Mouse (Mus musculus) neural tube, embryonic 14.5 days (tissue): ENCODE results near the gene Tinf2. TPM values are rescaled to one million over a fixed set of nuclear protein-coding genes. Genes with fewer than 3 reads are reported as not detected.

Source experiments
- ATAC-seq: fragments of 200-750 bp; cut with Nextera tagmentation; 2 replicates; pipeline ENCODE4 v1.8.0; 2017; ENCODE audit warnings: low read depth, mild to moderate bottlenecking, moderate TSS enrichment, moderate library complexity
- H3K27ac ChIP-seq: fragments of 300-500 bp; sonication (generic); 2 replicates; pipeline ENCODE4 v1.5.1; 2014; ENCODE audit warnings: low read depth, mild to moderate bottlenecking, control low read depth, low read length, moderate library complexity, mixed read lengths
- H3K27me3 ChIP-seq: fragments of 300-500 bp; sonication (generic); 2 replicates; pipeline ENCODE4 v1.6.1; 2014; ENCODE audit warnings: low read length; ENCODE audit not compliant: control insufficient read depth, insufficient read depth
- H3K36me3 ChIP-seq: fragments of 300-500 bp; sonication (generic); 2 replicates; pipeline ENCODE4 v1.6.1; 2014; ENCODE audit warnings: low read length, mixed read lengths; ENCODE audit not compliant: control insufficient read depth, insufficient read depth
- H3K4me1 ChIP-seq: fragments of 300-500 bp; sonication (generic); 2 replicates; pipeline ENCODE4 v1.6.1; 2014; ENCODE audit warnings: low read length; ENCODE audit not compliant: control insufficient read depth, insufficient read depth
- H3K4me2 ChIP-seq: fragments of 300-500 bp; sonication (generic); 2 replicates; pipeline ENCODE4 v1.6.1; 2014; ENCODE audit warnings: mild to moderate bottlenecking, low read depth, low read length, control low read depth
- H3K4me3 ChIP-seq: fragments of 300-500 bp; sonication (generic); 2 replicates; pipeline ENCODE4 v1.5.1; 2014; ENCODE audit warnings: low read depth, low read length, control low read depth, mixed read lengths
- H3K9ac ChIP-seq: fragments of 300-500 bp; sonication (generic); replicated peaks from 2 replicates; pipeline ENCODE4 v1.6.1; 2014; ENCODE audit warnings: low read depth, mild to moderate bottlenecking, control low read depth, low read length, mixed read lengths
- H3K9me3 ChIP-seq: fragments of 300-500 bp; sonication (generic); 2 replicates; pipeline ENCODE4 v1.6.1; 2016; ENCODE audit warnings: low read length; ENCODE audit not compliant: control insufficient read depth
- WGBS: fragments of 180-500 bp; shearing (Covaris S2); extraction: QIAGEN DNeasy Blood & Tissue Kit; methylation state at CpG from one replicate; pipeline ENCODE4 v1.1.7; 2014; 5-methylcytosine and 5-hydroxymethylcytosine counted together
- polyA plus RNA-seq: library from polyadenylated mRNA; unstranded; fragments of >200 nt; fragmentation: Nextera tagmentation; extraction: Ambion mirVana; gene quantifications from 2 replicates; pipeline ENCODE4 v1.2.1, GENCODE M21; 2014

Gene Tinf2
- polyA plus RNA-seq, 1 experiment from 2014 or later = 28.6 TPM

- H3K4me3 ChIP-seq = peak overlapping the region; percentile 65
- WGBS = 11% methylated on average over 3 of the region's 3 CpGs
- H3K9ac ChIP-seq = peak overlapping the region; percentile 17; the same call in 1 of the 2 replicates
- H3K36me3 ChIP-seq = peaks cover 14% of the 10 kb centered on the region
- peaks cover 3% of the 10 kb centered on the region; the same call in 1 of the 2 replicates for H3K4me1 ChIP-seq
- H3K27me3 ChIP-seq = no peaks in the 10 kb centered on the region
- no peaks in the 10 kb centered on the region for H3K9me3 ChIP-seq
- ATAC-seq = peak; percentile 52
- H3K27ac ChIP-seq = peak overlapping the region; percentile 6; the same call in 1 of the 2 replicates
- peak overlapping the region; percentile 47 for H3K4me2 ChIP-seq
Observed at GRCm38 (mm10) chr14:55682118-55682493, 486 bp upstream of the Tinf2 start.

DNA sequence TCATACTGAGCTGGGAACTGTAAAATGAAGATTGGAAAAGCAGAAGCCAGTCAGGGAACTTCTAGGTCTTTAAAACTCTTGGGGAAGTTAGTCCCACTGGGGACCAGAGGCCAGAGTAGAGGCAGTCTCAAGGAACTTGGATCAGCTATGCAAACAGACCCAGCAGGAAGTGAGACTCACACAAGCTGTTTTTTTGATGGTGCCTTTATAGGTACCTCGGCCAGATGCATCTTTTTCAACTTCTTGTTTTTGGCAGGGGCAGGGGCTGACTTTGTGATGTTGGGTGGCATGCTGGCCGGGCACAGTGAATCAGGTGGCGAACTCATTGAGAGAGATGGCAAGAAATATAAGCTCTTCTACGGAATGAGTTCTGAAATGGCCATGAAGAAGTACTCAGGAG lies 4.0 kb downstream of the Tinf2 start:
- ATAC-seq = no peak
- 87% methylated on average over 4 of the region's 4 CpGs for WGBS

GRCm38 (mm10) chr14:55672741-55673060 lies 8.9 kb downstream of the Tinf2 start:
- 82% methylated on average over 7 of the region's 7 CpGs for WGBS
- peaks cover 12% of the 10 kb centered on the region for H3K4me1 ChIP-seq
- ATAC-seq = no peak
- no peaks in the 10 kb centered on the region for H3K27me3 ChIP-seq
- peak overlapping the region; percentile 57 for H3K4me2 ChIP-seq
- no peaks in the 10 kb centered on the region for H3K9me3 ChIP-seq
- H3K9ac ChIP-seq = no peak overlapping the region; the same call in 1 of the 2 replicates
- peak overlapping the region; percentile 67 for H3K4me3 ChIP-seq
- H3K27ac ChIP-seq = no peak overlapping the region
- H3K36me3 ChIP-seq = peaks cover 14% of the 10 kb centered on the region

More for the DNA sequence above, 4.0 kb downstream of the Tinf2 start:
- no peak overlapping the region for H3K4me3 ChIP-seq
- no peaks in the 10 kb centered on the region for H3K27me3 ChIP-seq
- peaks cover 24% of the 10 kb centered on the region for H3K36me3 ChIP-seq
- no peak overlapping the region for H3K9ac ChIP-seq
- H3K4me1 ChIP-seq = peaks cover 6% of the 10 kb centered on the region; the same call in 1 of the 2 replicates
- no peaks in the 10 kb centered on the region for H3K9me3 ChIP-seq
- no peak overlapping the region for H3K27ac ChIP-seq
- no peak overlapping the region for H3K4me2 ChIP-seq

GRCm38 (mm10) chr14:55671833-55672740 lies 9.5 kb downstream of the Tinf2 start, which contains the start of the genes Gmpr2 and Nedd8:
Gene Gmpr2, plus strand, starts transcription at chr14:55671941.
Gene Nedd8, minus strand, starts transcription at chr14:55672124.
- under 1% methylated on average over 38 of the region's 38 CpGs for WGBS
- peaks cover 12% of the 10 kb centered on the region for H3K4me1 ChIP-seq
- H3K4me2 ChIP-seq = peak within 1 kb of the TSS; percentile 57
- H3K36me3 ChIP-seq = peaks cover 10% of the 10 kb centered on the region
- no peaks in the 10 kb centered on the region for H3K9me3 ChIP-seq
- H3K27me3 ChIP-seq = no peaks in the 10 kb centered on the region
- H3K4me3 ChIP-seq = peak within 1 kb of the TSS; percentile 67
- peak within 1 kb of the TSS; percentile 59 for H3K9ac ChIP-seq
- peak; percentile 98 for ATAC-seq
- H3K27ac ChIP-seq = peak within 1 kb of the TSS; percentile 83

DNA sequence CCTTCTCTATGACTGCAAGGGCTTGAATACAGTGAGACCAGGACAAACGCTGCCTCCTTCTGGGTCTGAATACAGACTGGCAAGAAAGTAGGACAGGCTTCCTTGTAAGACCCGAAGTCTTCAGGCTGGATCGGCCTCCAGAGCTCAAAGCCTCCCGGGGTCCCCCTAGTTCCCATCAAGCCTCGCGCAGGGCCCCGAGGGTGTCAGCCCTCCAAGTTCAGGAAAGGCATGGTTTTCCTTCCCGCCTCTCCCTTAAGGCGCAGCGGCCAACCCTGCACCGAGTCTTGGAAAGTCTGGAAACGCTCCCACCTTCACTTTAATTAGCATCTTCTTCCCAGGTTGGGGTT lies 10.2 kb downstream of the Tinf2 start:
- H3K4me2 ChIP-seq = peak overlapping the region; percentile 57
- peak overlapping the region; percentile 59 for H3K9ac ChIP-seq
- peak; percentile 67 for ATAC-seq
- no peaks in the 10 kb centered on the region for H3K27me3 ChIP-seq
- peak overlapping the region; percentile 83 for H3K27ac ChIP-seq
- peaks cover 5% of the 10 kb centered on the region for H3K36me3 ChIP-seq
- H3K4me3 ChIP-seq = peak overlapping the region; percentile 67
- peaks cover 12% of the 10 kb centered on the region for H3K4me1 ChIP-seq
- WGBS = under 1% methylated on average over 12 of the region's 12 CpGs
- H3K9me3 ChIP-seq = no peaks in the 10 kb centered on the region

DNA sequence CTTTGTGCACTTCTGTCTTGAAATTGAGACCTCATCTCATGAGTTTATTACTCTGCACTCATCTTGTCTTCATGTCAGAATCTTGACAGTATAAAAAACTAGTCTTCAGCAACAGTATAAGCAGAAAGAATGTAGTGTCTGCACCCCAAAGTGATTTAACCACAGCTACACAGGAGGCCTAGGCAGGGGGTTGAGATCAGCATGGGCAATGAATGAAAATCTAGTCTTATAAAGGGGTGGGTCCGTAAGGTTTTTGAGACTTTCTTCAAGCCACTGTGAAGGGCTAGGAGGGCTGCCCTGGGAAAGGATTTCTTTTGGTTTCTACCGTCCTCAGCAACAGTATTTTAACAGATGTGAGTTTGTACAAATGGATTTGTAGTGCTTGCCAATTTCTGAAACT lies 21.0 kb downstream of the Tinf2 start:
- Histone ChIP-seq H3K27me3 (no peaks in the 10 kb centered on the region), H3K9me3 (no peaks in the 10 kb centered on the region), H3K9ac (no peak overlapping the region), H3K36me3 (peaks cover 14% of the 10 kb centered on the region), H3K4me2 (peak overlapping the region; percentile 42), H3K4me1 (peaks cover 9% of the 10 kb centered on the region; the same call in 1 of the 2 replicates), H3K27ac (no peak overlapping the region), H3K4me3 (peak overlapping the region; percentile 54)
- WGBS = 45% methylated on average over 2 of the region's 2 CpGs
- peak; percentile 10; the same call in 1 of the 2 replicates for ATAC-seq

- peaks cover 14% of the 10 kb centered on the region for H3K36me3 ChIP-seq
- ATAC-seq = peak; percentile 95
- H3K27ac ChIP-seq = peak within 1 kb of the TSS; percentile 76
- peak within 1 kb of the TSS; percentile 66 for H3K9ac ChIP-seq
- H3K9me3 ChIP-seq = no peaks in the 10 kb centered on the region
- under 1% methylated on average over 39 of the region's 39 CpGs for WGBS
- H3K4me2 ChIP-seq = peak within 1 kb of the TSS; percentile 42
- H3K27me3 ChIP-seq = no peaks in the 10 kb centered on the region
- H3K4me1 ChIP-seq = peaks cover 9% of the 10 kb centered on the region; the same call in 1 of the 2 replicates
- H3K4me3 ChIP-seq = peak within 1 kb of the TSS; percentile 54
Observed at GRCm38 (mm10) chr14:55659960-55660573, 21.6 kb downstream of the Tinf2 start, which contains the start of gene Mdp1. Gene Mdp1, minus strand, starts transcription at chr14:55660508.

GRCm38 (mm10) chr14:55658011-55658410 lies 23.6 kb downstream of the Tinf2 start:
- ATAC-seq = no peak
- no peaks in the 10 kb centered on the region for H3K9me3 ChIP-seq
- H3K4me1 ChIP-seq = peaks cover 9% of the 10 kb centered on the region; the same call in 1 of the 2 replicates
- WGBS = 96% methylated on average over 5 of the region's 5 CpGs
- H3K27me3 ChIP-seq = no peaks in the 10 kb centered on the region
- H3K4me2 ChIP-seq = no peak overlapping the region
- H3K4me3 ChIP-seq = no peak overlapping the region
- no peak overlapping the region for H3K9ac ChIP-seq
- H3K36me3 ChIP-seq = peaks cover 9% of the 10 kb centered on the region
- H3K27ac ChIP-seq = no peak overlapping the region

DNA sequence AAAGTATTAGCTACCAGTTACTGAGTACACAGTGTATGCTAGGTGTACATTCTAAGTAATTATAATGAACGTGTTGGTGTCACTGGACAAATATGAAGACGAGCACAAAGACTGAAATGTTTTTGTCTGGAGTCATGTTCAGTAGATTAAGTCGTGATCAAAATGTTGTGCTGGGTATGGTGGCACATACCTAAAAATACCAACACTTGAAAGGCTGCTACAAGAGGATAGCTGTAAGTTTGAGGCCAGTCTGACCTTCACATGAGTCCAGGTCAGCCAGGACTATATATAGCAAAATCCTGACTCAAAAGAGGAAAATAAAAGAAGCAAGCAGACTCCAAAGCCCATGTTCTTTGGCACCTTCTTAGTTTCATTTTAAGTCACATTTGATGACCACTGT lies 24.7 kb downstream of the Tinf2 start:
- H3K9ac ChIP-seq = no peak overlapping the region
- no peak overlapping the region for H3K4me3 ChIP-seq
- H3K27ac ChIP-seq = no peak overlapping the region
- H3K27me3 ChIP-seq = no peaks in the 10 kb centered on the region
- H3K4me2 ChIP-seq = no peak overlapping the region
- peaks cover 9% of the 10 kb centered on the region; the same call in 1 of the 2 replicates for H3K4me1 ChIP-seq
- H3K36me3 ChIP-seq = peaks cover 3% of the 10 kb centered on the region; the same call in 1 of the 2 replicates
- H3K9me3 ChIP-seq = no peaks in the 10 kb centered on the region
- 87% methylated on average over 3 of the region's 3 CpGs for WGBS
- ATAC-seq = no peak
